Mouse (Mus musculus) C2C12 (cell line): ENCODE results near the gene Pdpn.

Experiments used
- CTCF ChIP-seq: IDR thresholded peaks from one replicate; pipeline ENCODE4 v1.5.1; 2011; ENCODE audit not compliant: control insufficient read depth, insufficient read depth, insufficient read length
- MAX ChIP-seq: IDR thresholded peaks from one replicate; pipeline ENCODE4 v1.6.1; 2011; ENCODE audit warnings: mild to moderate bottlenecking, control low read depth
- MYOD1 ChIP-seq: IDR thresholded peaks from one replicate; pipeline ENCODE4 v1.6.1; 2011; ENCODE audit warnings: low read depth; ENCODE audit not compliant: control insufficient read depth, insufficient read length
- MYOG ChIP-seq: IDR thresholded peaks from one replicate; pipeline ENCODE4 v1.6.1; 2011; ENCODE audit not compliant: control insufficient read depth, insufficient read length; ENCODE audit errors: extremely low read depth
- USF1 ChIP-seq: IDR thresholded peaks from one replicate; pipeline ENCODE4 v1.6.1; 2011; ENCODE audit warnings: low read depth, mild to moderate bottlenecking, control low read depth, moderate library complexity

- TF ChIP-seq CTCF = no peak
- no peak for TF ChIP-seq MAX
- TF ChIP-seq MYOG = no peak
- no peak for TF ChIP-seq USF1
- no peak for TF ChIP-seq MYOD1
Measured at GRCm38 (mm10) chr4:143239615-143240201, 59.7 kb downstream of the Pdpn start.
